Comparison of ENCODE assay signal across 11 mouse cellular contexts in genomic region chr6:46704293-46705170, GRCm38 (mm10).
DNase-seq lines count a peak whose midpoint lies in the region; ATAC-seq and TF ChIP-seq lines count a peak whose summit lies in the region.
"Had no signal": no experiment of that assay in that cellular context is flagged by ENCODE, and none has a peak within 500 bp of the region (broad histone marks: within the 10 kb centered on the region; RNA-seq: fewer than 3 reads in every experiment).

No protein-coding gene starts in this region.

- no peak overlapping the region for H3K4me2 ChIP-seq in forebrain, embryonic 14.5 days (ENCODE audit: low read length)
- H3K4me2 ChIP-seq: limb, embryonic 15.5 days had no signal

- no peak overlapping the region for H3K9ac ChIP-seq in forebrain, embryonic 14.5 days (ENCODE audit: low read length)
- H3K9ac ChIP-seq: limb, embryonic 15.5 days had no signal

- DNase-seq in cerebellum, adult 2 months = peak; percentile 60 to 85
- peak; percentile 72 for DNase-seq in forebrain, embryonic 14.5 days (ENCODE audit: low spot score)
- DNase-seq in layer of hippocampus, adult 8-10 months (ENCODE audit: low spot score in 2 of 2) = peak; percentile 51 to 68
- DNase-seq in retina, embryonic 14.5 days (ENCODE audit: low spot score) = peak; percentile 17
- DNase-seq in heart, adult 18-20 months = no peak
- DNase-seq in urinary bladder, postnatal 36 days (ENCODE audit: low spot score in 2 of 2) = no peak
- DNase-seq in lung, adult 2 months = no peak
- DNase-seq: thymus, postnatal 4 days had no signal

- H3K4me1 ChIP-seq in cerebellum, adult 2 months (ENCODE audit: control insufficient read depth, insufficient read depth, low read length) = peaks cover 9% of the 10 kb centered on the region; the same call in 1 of the 2 replicates
- no peaks in the 10 kb centered on the region for H3K4me1 ChIP-seq in forebrain, embryonic 14.5 days (ENCODE audit: control insufficient read depth, insufficient read depth, low read length)
- H3K4me1 ChIP-seq in lung, adult 2 months (ENCODE audit: control insufficient read depth, insufficient read depth, low read length) = no peaks in the 10 kb centered on the region
- H3K4me1 ChIP-seq: limb, embryonic 15.5 days had no signal

- H3K36me3 ChIP-seq in forebrain, embryonic 14.5 days (ENCODE audit: control insufficient read depth, insufficient read depth, low read length) = no peaks in the 10 kb centered on the region
- H3K36me3 ChIP-seq: G1E; limb, embryonic 15.5 days had no signal

- TF ChIP-seq CTCF in cerebellum, adult 2 months (IDR thresholded peaks at IDR 0.05; ENCODE audit: borderline replicate concordance, insufficient read depth, low read depth, low read length) = no peak
- no peak for TF ChIP-seq CTCF in lung, adult 2 months (IDR thresholded peaks at IDR 0.05; ENCODE audit: insufficient read depth, low read length)

- peak; percentile 55; the same call in 1 of the 2 replicates for ATAC-seq in forebrain, embryonic 14.5 days
- no peak for ATAC-seq in granulocyte monocyte progenitor cell, adult 5-6 weeks (replicated peaks; ENCODE audit: poor library complexity, severe bottlenecking)

- no peak overlapping the region for H3K4me3 ChIP-seq in cerebellum, adult 2 months (replicated peaks; ENCODE audit: insufficient read depth, low read depth, low read length)
- H3K4me3 ChIP-seq in forebrain, embryonic 14.5 days (ENCODE audit: low read depth, low read length) = no peak overlapping the region
- no peak overlapping the region for H3K4me3 ChIP-seq in lung, adult 2 months (replicated peaks; ENCODE audit: extremely low read depth, low read depth, low read length)
- H3K4me3 ChIP-seq: limb, embryonic 15.5 days had no signal

- no peaks in the 10 kb centered on the region for H3K27me3 ChIP-seq in cerebellum, adult 2 months (ENCODE audit: control insufficient read depth, insufficient read depth, low read length)
- H3K27me3 ChIP-seq in forebrain, embryonic 14.5 days (replicated peaks; ENCODE audit: control insufficient read depth, insufficient read depth, low read length) = no peaks in the 10 kb centered on the region
- H3K27me3 ChIP-seq: limb, embryonic 15.5 days had no signal

- no peaks in the 10 kb centered on the region for H3K9me3 ChIP-seq in forebrain, embryonic 14.5 days (replicated peaks; ENCODE audit: control insufficient read depth, low read length)
- H3K9me3 ChIP-seq: G1E; limb, embryonic 15.5 days had no signal

- TF ChIP-seq POLR2A in cerebellum, adult 2 months (IDR thresholded peaks at IDR 0.05; ENCODE audit: borderline replicate concordance, insufficient read depth, low read length) = no peak
- TF ChIP-seq POLR2A in lung, adult 2 months (IDR thresholded peaks at IDR 0.05; ENCODE audit: borderline replicate concordance, extremely low read depth, low read depth, low read length) = no peak

- no peak overlapping the region for H3K27ac ChIP-seq in cerebellum, adult 2 months (ENCODE audit: insufficient read depth, low read length)
- H3K27ac ChIP-seq in forebrain, embryonic 14.5 days (ENCODE audit: low read depth, low read length) = no peak overlapping the region
- H3K27ac ChIP-seq: limb, embryonic 15.5 days had no signal

- WGBS in cerebellum, adult 2 months = 12% methylated on average over 7 of the region's 7 CpGs
- 48% methylated on average over 7 of the region's 7 CpGs for WGBS in forebrain, embryonic 14.5 days
- WGBS in lung, adult 2 months = 61% methylated on average over 7 of the region's 7 CpGs

Comparison
In these comparisons a context has a peak if more than half of its experiments do, and no peak if none do; other contexts are left out.
1. DNase-seq: peak in cerebellum, adult 2 months (2 of 2), forebrain, embryonic 14.5 days (single experiment), layer of hippocampus, adult 8-10 months (2 of 2) and retina, embryonic 14.5 days (single experiment); none in heart, adult 18-20 months (0 of 2), urinary bladder, postnatal 36 days (0 of 2) and lung, adult 2 months (single experiment).